Mouse (Mus musculus) left cerebral cortex, adult 11 months (tissue): ENCODE measurements around the gene Fam98c.

ENCODE experiments used
- DNase-seq: peaks from one replicate; pipeline ENCODE4 v3.0.0; 2022; ENCODE audit warnings: low spot score

Fam98c gene

DNA sequence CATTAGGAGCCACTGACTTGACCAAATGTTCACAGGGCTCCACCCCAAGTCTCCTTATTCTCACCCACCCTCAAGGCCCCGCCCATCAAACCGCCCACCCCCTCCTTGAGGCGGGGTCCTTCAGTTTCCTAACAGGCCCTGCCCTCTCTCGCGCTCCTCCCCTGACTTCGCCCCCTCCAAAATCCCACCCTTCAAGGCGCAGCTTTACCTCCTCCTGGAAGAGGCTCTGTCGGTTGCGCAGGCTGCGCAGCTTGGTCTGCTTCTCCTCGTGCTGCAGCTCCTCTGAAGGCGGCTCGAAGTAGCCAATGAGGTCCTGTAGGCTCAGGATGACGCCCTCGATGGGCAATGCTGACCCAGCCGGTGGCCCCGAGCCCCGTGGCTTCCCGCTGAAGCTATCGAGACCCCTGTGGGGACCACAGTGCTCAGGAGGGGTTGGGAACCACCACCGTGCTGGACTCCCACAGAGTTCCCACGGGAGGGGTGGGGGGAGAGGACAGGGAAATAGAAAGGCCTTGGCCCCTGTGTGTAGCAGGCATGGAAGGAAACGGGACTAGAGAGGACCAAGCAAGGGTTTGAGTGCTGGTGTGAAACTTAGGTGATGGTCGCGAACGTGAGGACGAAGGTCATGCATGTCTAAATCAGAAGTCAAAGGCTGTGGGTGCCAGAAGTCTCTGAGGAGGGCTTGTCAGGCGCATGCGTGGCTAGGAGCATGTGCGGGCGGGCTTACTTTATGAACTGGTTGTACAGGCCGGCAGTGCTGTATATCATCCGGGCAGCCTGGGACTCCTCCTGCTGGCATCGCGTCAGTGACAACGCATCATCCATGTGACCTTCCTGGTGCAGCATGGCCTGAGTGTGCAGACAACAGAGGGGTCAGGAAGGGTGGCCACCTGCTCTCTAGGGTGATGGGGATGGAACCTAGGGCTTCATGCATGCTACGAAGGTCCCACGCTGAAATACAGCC is 46.8 kb downstream of the Fam98c start:
- DNase-seq: no peak
